Mouse (Mus musculus) embryo, embryonic 11 days (tissue): ENCODE measurements around the gene Tipin.
A peak's percentile ranks its signal among the peaks of the same experiment; 100 is the strongest.
"Not testable (repeated sequence)": the region's sequence is repeated elsewhere in the genome, so short reads cannot be mapped to it uniquely, and the experiment has no call there.

Source experiments
- DNase-seq: peaks from one replicate; pipeline ENCODE4 v3.0.0-alpha.2; 2015

Gene Tipin

GRCm38 (mm10) chr9:64281105-64281780 is at the start of gene Tipin:
TSS of gene Tipin (plus strand) at chr9:64281581.
- peak; percentile 99 for DNase-seq

GRCm38 (mm10) chr9:64231674-64232073 is 49.7 kb upstream of the Tipin start:
- DNase-seq = no peak

- DNase-seq = peak; percentile 50
Measured at GRCm38 (mm10) chr9:64232257-64232957, 49.0 kb upstream of the Tipin start.

- peak; percentile 69 for DNase-seq
Measured at GRCm38 (mm10) chr9:64233656-64234055, 47.7 kb upstream of the Tipin start.

GRCm38 (mm10) chr9:64234768-64235435 is 46.5 kb upstream of the Tipin start, which contains the start of gene Uchl4:
TSS of gene Uchl4 (plus strand) at chr9:64235201.
- no peak for DNase-seq

- no peak for DNase-seq
Measured at GRCm38 (mm10) chr9:64236056-64236455, 45.3 kb upstream of the Tipin start.

GRCm38 (mm10) chr9:64240116-64240515 is 41.3 kb upstream of the Tipin start:
- no peak for DNase-seq

- peak; percentile 74 for DNase-seq
Measured at GRCm38 (mm10) chr9:64240681-64241080, 40.7 kb upstream of the Tipin start.

GRCm38 (mm10) chr9:64242381-64242831 is 39.0 kb upstream of the Tipin start:
- no peak for DNase-seq

- DNase-seq = no peak
Measured at GRCm38 (mm10) chr9:64249371-64249770, 32.0 kb upstream of the Tipin start.

- DNase-seq = no peak
Measured at GRCm38 (mm10) chr9:64250111-64250730, 31.2 kb upstream of the Tipin start.

- peak; percentile 53 for DNase-seq
Measured at GRCm38 (mm10) chr9:64252591-64253020, 28.8 kb upstream of the Tipin start.

GRCm38 (mm10) chr9:64253021-64253904 is 28.1 kb upstream of the Tipin start, which contains the start of gene Map2k1:
TSS of gene Map2k1 (minus strand) at chr9:64253631.
- DNase-seq = peak; percentile 100

- DNase-seq = no peak
Measured at GRCm38 (mm10) chr9:64255422-64255821, 26.0 kb upstream of the Tipin start.

- DNase-seq = no peak
Measured at GRCm38 (mm10) chr9:64256204-64256603, 25.2 kb upstream of the Tipin start.

GRCm38 (mm10) chr9:64259906-64260305 is 21.5 kb upstream of the Tipin start:
- no peak for DNase-seq

GRCm38 (mm10) chr9:64261023-64261422 is 20.4 kb upstream of the Tipin start:
- no peak for DNase-seq

GRCm38 (mm10) chr9:64264813-64265212 is 16.6 kb upstream of the Tipin start:
- no peak for DNase-seq

- DNase-seq = no peak
Measured at GRCm38 (mm10) chr9:64267231-64267630, 14.2 kb upstream of the Tipin start.

- DNase-seq = no peak
Measured at GRCm38 (mm10) chr9:64268196-64268595, 13.2 kb upstream of the Tipin start.

GRCm38 (mm10) chr9:64268836-64269235 is 12.5 kb upstream of the Tipin start:
- DNase-seq = not testable (repeated sequence)

- no peak for DNase-seq
Measured at GRCm38 (mm10) chr9:64271249-64271648, 10.1 kb upstream of the Tipin start.
